Mouse (Mus musculus) kidney, embryonic 14.5 days (tissue): ENCODE measurements around the gene Zfp362. TPM values are rescaled to one million over a fixed set of nuclear protein-coding genes. Genes with fewer than 3 reads are reported as not detected.
A peak's percentile ranks its signal among the peaks of the same experiment; 100 is the strongest.

Experiments used
- ATAC-seq: fragments of 200-750 bp; cut with Nextera tagmentation; 2 replicates; pipeline ENCODE4 v1.8.0; 2017; ENCODE audit warnings: moderate number of reproducible peaks, mild to moderate bottlenecking, moderate TSS enrichment, moderate library complexity; ENCODE audit not compliant: low FRiP score, low TSS enrichment
- H3K27ac ChIP-seq: fragments of 300-500 bp; sonication (generic); 2 replicates; pipeline ENCODE4 v1.5.1; 2014; ENCODE audit warnings: low read depth, mild to moderate bottlenecking, low read length, moderate library complexity, mixed read lengths
- H3K27me3 ChIP-seq: fragments of 300-500 bp; sonication (generic); 2 replicates; pipeline ENCODE4 v1.6.1; 2014; ENCODE audit warnings: mild to moderate bottlenecking, low read length; ENCODE audit not compliant: control insufficient read depth, insufficient read depth
- H3K36me3 ChIP-seq: fragments of 300-500 bp; sonication (generic); 2 replicates; pipeline ENCODE4 v1.6.1; 2014; ENCODE audit warnings: low read length, mixed read lengths; ENCODE audit not compliant: control insufficient read depth, insufficient read depth
- H3K4me1 ChIP-seq: fragments of 300-500 bp; sonication (generic); 2 replicates; pipeline ENCODE4 v1.6.1; 2014; ENCODE audit warnings: low read length, mixed read lengths; ENCODE audit not compliant: control insufficient read depth, insufficient read depth
- H3K4me2 ChIP-seq: fragments of 300-500 bp; sonication (generic); replicated peaks from 2 replicates; pipeline ENCODE4 v1.6.1; 2014; ENCODE audit warnings: low read depth, mild to moderate bottlenecking, low read length
- H3K4me3 ChIP-seq: fragments of 300-500 bp; sonication (generic); 2 replicates; pipeline ENCODE4 v1.5.1; 2014; ENCODE audit warnings: mild to moderate bottlenecking, low read length
- H3K9ac ChIP-seq: fragments of 300-500 bp; sonication (generic); 2 replicates; pipeline ENCODE4 v1.6.1; 2014; ENCODE audit warnings: low read depth, mild to moderate bottlenecking, low read length, moderate library complexity
- H3K9me3 ChIP-seq: fragments of 300-500 bp; sonication (generic); 2 replicates; pipeline ENCODE4 v1.6.1; 2016; ENCODE audit warnings: low read length; ENCODE audit not compliant: control insufficient read depth
- WGBS: fragments of 180-500 bp; shearing (Covaris S2); extraction: QIAGEN DNeasy Blood & Tissue Kit; methylation state at CpG from one replicate; pipeline ENCODE4 v1.1.7; 2014; 5-methylcytosine and 5-hydroxymethylcytosine counted together
- polyA plus RNA-seq: library from polyadenylated mRNA; unstranded; fragments of >200 nt; fragmentation: Nextera tagmentation; extraction: Ambion mirVana; gene quantifications from 2 replicates; pipeline ENCODE4 v1.2.1, GENCODE M21; 2014

Zfp362 gene
- polyA plus RNA-seq, 1 experiment from 2014 or later: 37.8 TPM

GRCm38 (mm10) chr4:128839811-128840738 is 34.2 kb upstream of the Zfp362 start:
- H3K4me3 ChIP-seq: no peak overlapping the region
- H3K27ac ChIP-seq: peak overlapping the region; percentile 85
- peak; percentile 88 for ATAC-seq
- H3K4me1 ChIP-seq: peaks cover 37% of the 10 kb centered on the region
- no peak overlapping the region for H3K9ac ChIP-seq
- H3K27me3 ChIP-seq: no peaks in the 10 kb centered on the region
- H3K4me2 ChIP-seq: no peak overlapping the region
- 23% methylated on average over 16 of the region's 16 CpGs for WGBS
- no peaks in the 10 kb centered on the region for H3K9me3 ChIP-seq
- H3K36me3 ChIP-seq: no peaks in the 10 kb centered on the region

GRCm38 (mm10) chr4:128838202-128838601 is 32.4 kb upstream of the Zfp362 start:
- 48% methylated on average over 5 of the region's 5 CpGs for WGBS

GRCm38 (mm10) chr4:128824131-128824530 is 18.3 kb upstream of the Zfp362 start:
- H3K9me3 ChIP-seq: no peaks in the 10 kb centered on the region
- 56% methylated on average over 3 of the region's 3 CpGs for WGBS
- no peak overlapping the region for H3K4me3 ChIP-seq
- H3K27ac ChIP-seq: no peak overlapping the region
- ATAC-seq: no peak
- H3K4me1 ChIP-seq: no peaks in the 10 kb centered on the region
- no peak overlapping the region for H3K9ac ChIP-seq
- no peak overlapping the region for H3K4me2 ChIP-seq
- no peaks in the 10 kb centered on the region for H3K27me3 ChIP-seq
- H3K36me3 ChIP-seq: no peaks in the 10 kb centered on the region

More at GRCm38 (mm10) chr4:128838202-128838601, 32.4 kb upstream of the Zfp362 start:
- Histone ChIP-seq H3K4me1 (peaks cover 34% of the 10 kb centered on the region), H3K27me3 (no peaks in the 10 kb centered on the region), H3K9me3 (no peaks in the 10 kb centered on the region), H3K36me3 (no peaks in the 10 kb centered on the region), H3K9ac (no peak overlapping the region), H3K27ac (peak overlapping the region; percentile 34), H3K4me3 (no peak overlapping the region), H3K4me2 (no peak overlapping the region)
- no peak for ATAC-seq

- Histone ChIP-seq H3K4me3 (no peak overlapping the region), H3K9me3 (no peaks in the 10 kb centered on the region), H3K4me2 (no peak overlapping the region), H3K36me3 (no peaks in the 10 kb centered on the region), H3K9ac (no peak overlapping the region), H3K27ac (no peak overlapping the region), H3K4me1 (peaks cover 4% of the 10 kb centered on the region; the same call in 1 of the 2 replicates), H3K27me3 (no peaks in the 10 kb centered on the region)
- WGBS: 60% methylated on average over 12 of the region's 12 CpGs
- ATAC-seq: no peak
These were observed 14.7 kb upstream of the Zfp362 start for GRCm38 (mm10) chr4:128820568-128820967.

- no peak overlapping the region for H3K4me3 ChIP-seq
- H3K36me3 ChIP-seq: no peaks in the 10 kb centered on the region
These were observed 11.2 kb upstream of the Zfp362 start for GRCm38 (mm10) chr4:128817011-128817410.

GRCm38 (mm10) chr4:128811382-128812056 is 5.7 kb upstream of the Zfp362 start:
- peak; percentile 88 for ATAC-seq
- peak overlapping the region; percentile 41 for H3K4me2 ChIP-seq
- no peaks in the 10 kb centered on the region for H3K9me3 ChIP-seq
- H3K27me3 ChIP-seq: no peaks in the 10 kb centered on the region
- H3K4me1 ChIP-seq: peaks cover 9% of the 10 kb centered on the region
- no peaks in the 10 kb centered on the region for H3K36me3 ChIP-seq
- H3K9ac ChIP-seq: peak overlapping the region; percentile 49
- 15% methylated on average over 16 of the region's 16 CpGs for WGBS
- peak overlapping the region; percentile 38 for H3K4me3 ChIP-seq
- H3K27ac ChIP-seq: no peak overlapping the region

More at GRCm38 (mm10) chr4:128817011-128817410, 11.2 kb upstream of the Zfp362 start:
- peaks cover 7% of the 10 kb centered on the region for H3K4me1 ChIP-seq
- no peaks in the 10 kb centered on the region for H3K27me3 ChIP-seq
- no peak overlapping the region for H3K4me2 ChIP-seq
- ATAC-seq: no peak
- no peak overlapping the region for H3K27ac ChIP-seq
- WGBS: 55% methylated on average over 7 of the region's 7 CpGs
- H3K9me3 ChIP-seq: no peaks in the 10 kb centered on the region
- no peak overlapping the region; the same call in 1 of the 2 replicates for H3K9ac ChIP-seq

- peak; percentile 44 for ATAC-seq
- WGBS: under 1% methylated on average over 15 of the region's 15 CpGs
- Histone ChIP-seq H3K9ac (peak overlapping the region; percentile 99), H3K27me3 (no peaks in the 10 kb centered on the region), H3K4me3 (peak overlapping the region; percentile 75), H3K9me3 (no peaks in the 10 kb centered on the region), H3K4me2 (peak overlapping the region; percentile 85), H3K27ac (peak overlapping the region; percentile 97), H3K4me1 (peaks cover 34% of the 10 kb centered on the region), H3K36me3 (no peaks in the 10 kb centered on the region)
These were observed 958 bp upstream of the Zfp362 start for GRCm38 (mm10) chr4:128806827-128807179.

- peak overlapping the region; percentile 84 for H3K27ac ChIP-seq
- H3K9ac ChIP-seq: peak overlapping the region; percentile 99
- H3K27me3 ChIP-seq: no peaks in the 10 kb centered on the region
- WGBS: under 1% methylated on average over 73 of the region's 74 CpGs
- H3K4me3 ChIP-seq: peak overlapping the region; percentile 75
- H3K9me3 ChIP-seq: no peaks in the 10 kb centered on the region
- no peaks in the 10 kb centered on the region for H3K36me3 ChIP-seq
- peaks cover 37% of the 10 kb centered on the region for H3K4me1 ChIP-seq
- no peak for ATAC-seq
- H3K4me2 ChIP-seq: peak overlapping the region; percentile 85
These were observed 449 bp downstream of the Zfp362 start for GRCm38 (mm10) chr4:128805150-128806042.
